Mouse (Mus musculus): Measurements from ENCODE around the gene Hoxb1. TPM values are rescaled to one million over a fixed set of nuclear protein-coding genes. Genes with fewer than 3 reads are reported as not detected.
A peak's percentile ranks its signal among the peaks of the same experiment; 100 is the strongest.

Hoxb1 gene
- polyA plus RNA-seq, 1 experiment from 2014 or later, result not detected

MicroRNA genes within 50 kb of the gene (microRNA counts, 519-probe panel; counts per million panel counts)
- microRNA mmu-miR-10a, result 31.2 counts per million

Small RNA genes within 50 kb of the gene (microRNA-seq; reads per million reads assigned to microRNA genes)
- gene Mir10a (ENCODE audit: insufficient number of aligned reads), result 130 reads per million, percentile 37 among the genes with 10 or more reads in this experiment

Other genes with a start within 250 kb of the Hoxb1 start
- gene Ttll6, start 232.0 kb upstream of the Hoxb1 start, polyA plus RNA-seq (2014; fragmentation: Nextera tagmentation; extraction: Ambion mirVana), result not detected in 2 replicates
- not detected in 2 replicates for gene Hoxb13, start 171.4 kb upstream of the Hoxb1 start, polyA plus RNA-seq (2014; fragmentation: Nextera tagmentation; extraction: Ambion mirVana)
- not detected in 2 replicates for gene Hoxb9, start 94.3 kb upstream of the Hoxb1 start, polyA plus RNA-seq (2014; fragmentation: Nextera tagmentation; extraction: Ambion mirVana)
- gene Hoxb8, start 83.8 kb upstream of the Hoxb1 start, polyA plus RNA-seq (2014; fragmentation: Nextera tagmentation; extraction: Ambion mirVana), result not detected in 2 replicates
- 0.21 TPM in 1 of 2 replicates, not detected in the other for gene Hoxb7, start 79.1 kb upstream of the Hoxb1 start, polyA plus RNA-seq (2014; fragmentation: Nextera tagmentation; extraction: Ambion mirVana)
- gene Hoxb6, start 73.3 kb upstream of the Hoxb1 start, polyA plus RNA-seq (2014; fragmentation: Nextera tagmentation; extraction: Ambion mirVana), result not detected in 2 replicates
- gene Hoxb5, start 62.4 kb upstream of the Hoxb1 start, polyA plus RNA-seq (2014; fragmentation: Nextera tagmentation; extraction: Ambion mirVana), result 0.21 TPM in 1 of 2 replicates, not detected in the other
- not detected in 2 replicates for gene Hoxb4, start 47.5 kb upstream of the Hoxb1 start, polyA plus RNA-seq (2014; fragmentation: Nextera tagmentation; extraction: Ambion mirVana)
- gene Hoxb3, start 42.4 kb upstream of the Hoxb1 start, polyA plus RNA-seq (2014; fragmentation: Nextera tagmentation; extraction: Ambion mirVana), result not detected in 2 replicates
- gene Hoxb2, start 15.2 kb upstream of the Hoxb1 start, polyA plus RNA-seq (2014; fragmentation: Nextera tagmentation; extraction: Ambion mirVana), result 0.12 TPM in 1 of 2 replicates, not detected in the other
- 2.6 and 3.9 TPM in 2 replicates for gene Skap1, start 98.8 kb downstream of the Hoxb1 start, polyA plus RNA-seq (2014; fragmentation: Nextera tagmentation; extraction: Ambion mirVana)

Measured in forebrain, embryonic 11.5 days (tissue).